Mouse (Mus musculus): ENCODE data around the gene Arhgap17.

DNA sequence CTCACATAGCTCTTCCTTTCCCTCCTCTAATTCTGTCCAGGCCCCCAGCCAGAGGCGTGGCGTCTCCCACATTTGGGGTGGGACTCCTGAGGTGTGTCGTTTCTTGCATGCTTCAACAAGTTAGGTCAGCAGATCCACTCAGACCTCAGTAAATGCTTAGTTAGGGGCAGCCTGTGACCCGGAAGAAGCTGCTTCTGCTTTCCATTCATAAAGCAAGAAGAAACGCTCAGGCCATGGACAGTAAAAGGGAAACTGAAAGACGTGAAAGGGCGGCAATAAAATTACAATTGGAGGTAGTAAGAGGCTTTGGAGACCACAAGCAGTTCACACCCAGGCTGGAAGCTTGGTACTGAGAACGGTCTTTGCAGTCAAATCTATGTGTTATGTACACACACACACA lies 27.7 kb upstream of the Arhgap17 start:
- TF ChIP-seq CTCF (IDR thresholded peaks at IDR 0.05; ENCODE audit: insufficient read depth, low read length) (no peak), POLR2A (IDR thresholded peaks at IDR 0.05; ENCODE audit: borderline replicate concordance, extremely low read depth, low read depth, low read length) (no peak)

Measured in lung, adult 2 months (tissue).